Mouse (Mus musculus): ENCODE results near the gene Pde6d.

DNA sequence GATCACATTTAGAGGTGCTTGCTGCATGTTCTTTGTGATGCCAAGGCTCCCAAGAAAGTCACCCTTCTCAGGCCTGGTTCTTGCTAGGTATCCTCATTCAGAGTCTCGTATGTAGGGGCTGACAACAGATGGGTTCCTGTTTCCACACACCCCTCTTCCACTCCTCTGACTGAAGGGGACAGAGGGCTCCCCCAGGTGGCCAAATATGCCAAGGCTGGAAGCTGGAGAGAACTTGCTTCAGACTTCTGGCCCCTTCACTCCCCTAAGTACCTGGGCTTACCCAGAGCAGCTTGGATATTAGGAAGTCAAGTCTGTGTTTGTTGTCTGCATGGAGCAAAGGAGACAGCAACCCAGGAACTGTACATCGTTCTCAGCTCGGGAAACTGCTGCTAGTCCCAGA lies 82.5 kb downstream of the Pde6d start:
- TF ChIP-seq CTCF (IDR thresholded peaks at IDR 0.05; ENCODE audit: extremely low read depth, insufficient read depth, low read length): peak; percentile 66
- TF ChIP-seq POLR2A (IDR thresholded peaks at IDR 0.05; ENCODE audit: extremely low read depth, insufficient read depth, low read length): no peak

Data from cortical plate, adult 2 months (tissue).